Mouse (Mus musculus): ENCODE measurements around the gene Pkhd1. TPM values are rescaled to one million over a fixed set of nuclear protein-coding genes. Genes with fewer than 3 reads are reported as not detected.
"Not testable (repeated sequence)": the region's sequence is repeated elsewhere in the genome, so short reads cannot be mapped to it uniquely, and the experiment has no call there.

The Pkhd1 gene
- total RNA-seq, 2 experiments from 2014 or later: 0.05 to 0.07 TPM

DNA sequence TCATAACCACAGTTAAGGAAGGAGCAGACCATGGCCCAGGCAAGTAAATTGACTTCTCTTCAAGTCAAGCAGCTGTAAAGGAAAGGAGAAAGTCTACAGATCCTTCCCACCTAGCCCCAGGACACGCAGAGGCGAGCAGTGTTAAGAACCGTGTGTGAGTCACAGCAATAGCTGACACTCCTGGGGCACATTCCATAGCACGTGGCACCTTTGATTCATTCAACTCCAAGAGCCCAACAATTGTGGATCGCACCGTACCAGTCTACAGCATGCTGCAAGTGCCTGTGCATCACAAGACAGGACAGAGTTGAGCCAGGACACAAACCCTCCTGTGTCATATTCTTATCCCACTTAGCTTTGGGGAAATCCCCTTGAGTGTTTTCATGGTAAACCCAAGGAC is 306.9 kb downstream of the Pkhd1 start:
- intact Hi-C loops (cut with DNase I): loop anchor here (1.0 kb wide), 2 partner anchors 139 to 202 kb away; no protein-coding TSS in a partner anchor
- DNase-seq (ENCODE audit: low spot score in 2 of 2): no peak

DNA sequence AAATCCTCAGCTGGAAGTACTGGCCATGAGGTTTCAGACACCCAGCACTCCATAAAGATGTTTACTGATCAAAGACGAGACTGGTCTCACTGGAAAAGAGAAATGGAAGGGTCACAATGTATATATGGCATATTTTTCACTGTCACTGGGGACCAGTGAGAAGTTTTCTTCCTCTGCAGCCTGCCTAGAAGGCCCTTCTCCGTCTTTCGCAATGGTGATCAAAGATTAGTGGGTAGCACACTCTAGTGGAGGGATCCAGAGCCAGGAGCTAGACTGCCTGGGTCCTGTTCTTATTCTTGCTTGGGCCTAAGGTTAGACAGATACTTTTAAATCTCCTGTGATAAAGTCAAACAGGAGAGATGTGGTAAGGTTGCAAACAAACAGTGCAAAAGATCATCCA is 311.7 kb downstream of the Pkhd1 start:
- intact Hi-C loops (cut with DNase I): loop anchor here (5.0 kb wide), 1 partner anchor 1099 kb away; the partner anchor contains the start of gene Tfap2b
- DNase-seq (ENCODE audit: low spot score in 2 of 2): no peak

DNA sequence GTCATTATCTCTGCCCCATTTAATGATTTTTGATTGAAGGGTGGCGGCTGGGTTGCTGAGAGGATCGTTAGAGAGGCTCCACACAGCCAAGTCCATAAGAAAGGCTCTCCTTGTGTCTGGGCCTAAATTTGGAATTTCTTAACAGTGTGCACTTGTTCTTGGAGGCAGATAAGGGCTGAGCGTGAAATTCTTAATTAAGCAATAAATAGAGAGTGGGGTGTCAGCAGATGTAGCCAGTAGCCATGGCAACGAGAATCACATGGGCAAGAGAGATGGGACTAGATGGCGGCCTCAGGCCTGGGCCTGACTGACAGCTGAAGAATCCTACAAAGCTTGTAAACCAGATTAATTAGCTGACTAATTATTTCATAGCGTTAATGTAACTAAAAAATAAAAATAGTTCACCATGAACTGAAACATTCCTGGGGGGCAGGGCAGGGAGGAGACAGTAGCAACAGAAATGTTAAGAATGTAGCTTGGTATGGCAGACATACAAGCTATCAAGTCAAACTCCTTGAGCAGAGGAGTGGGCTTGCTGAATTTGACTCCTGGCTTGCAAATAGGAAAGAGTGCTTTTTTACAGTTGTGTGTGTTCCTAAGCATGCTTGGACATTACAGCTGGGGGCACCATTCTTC is 314.8 kb downstream of the Pkhd1 start:
- intact Hi-C loops (cut with DNase I): no loop called here
- peak; percentile 18 to 32 for DNase-seq (ENCODE audit: low spot score in 2 of 2)

DNA sequence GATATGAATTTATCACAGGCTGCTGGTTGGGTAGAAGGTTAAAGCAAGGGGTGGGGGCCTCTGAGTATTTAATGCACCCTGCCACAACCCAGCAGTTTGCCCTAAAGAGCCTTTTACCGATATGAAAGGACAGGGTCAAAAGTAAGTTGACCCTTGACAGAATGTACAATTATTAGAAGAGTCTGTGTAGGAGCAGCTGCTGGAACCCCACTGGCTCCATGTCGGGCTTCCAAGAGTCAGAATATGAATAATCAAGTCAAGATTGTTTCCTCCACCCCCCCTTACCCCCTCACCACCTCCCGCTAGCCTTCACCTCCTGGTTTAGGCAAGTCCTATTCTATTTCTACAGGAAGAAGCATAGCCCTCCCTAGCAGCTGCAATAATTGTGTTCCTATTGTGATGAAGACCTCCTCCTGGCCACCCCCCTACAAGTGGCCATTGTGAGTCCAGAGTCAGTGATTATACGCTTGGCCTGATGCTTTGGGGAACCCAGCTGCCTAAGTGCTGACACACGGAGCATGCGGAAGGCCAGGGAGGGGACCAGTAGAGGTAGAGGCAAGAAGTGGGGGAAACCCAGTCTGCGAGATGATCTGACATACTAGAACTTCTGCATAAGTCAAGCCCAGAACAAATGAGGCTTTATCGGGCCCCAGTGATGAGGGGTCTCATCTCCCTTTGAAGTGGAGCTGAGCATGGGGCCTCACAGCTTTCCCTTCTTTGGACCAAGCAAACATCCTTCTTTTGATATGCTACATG is 315.5 kb downstream of the Pkhd1 start:
- intact Hi-C loops (cut with DNase I): no loop called here

DNA sequence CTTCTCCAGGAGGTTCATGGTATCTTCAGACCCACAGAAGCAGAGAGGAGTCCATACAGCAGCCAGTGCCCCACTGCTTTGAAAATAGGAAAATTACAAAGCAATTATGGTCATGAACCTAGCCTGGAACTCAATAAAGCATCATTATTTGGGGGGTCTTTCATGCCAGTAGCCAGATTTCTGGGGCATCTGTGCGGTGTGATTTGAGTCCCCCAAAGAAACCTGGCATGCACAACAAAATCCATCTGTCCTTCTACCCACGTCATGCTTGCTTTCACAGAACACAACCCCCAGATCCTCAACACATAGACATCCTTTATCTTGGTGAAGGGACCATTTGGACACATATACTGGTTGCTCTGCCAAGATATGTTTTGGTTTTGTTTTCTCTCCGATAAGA is 316.2 kb downstream of the Pkhd1 start:
- intact Hi-C loops (cut with DNase I): no loop called here
- no peak for DNase-seq (ENCODE audit: low spot score in 2 of 2)

More for the DNA sequence above, 315.5 kb downstream of the Pkhd1 start:
- DNase-seq (ENCODE audit: low spot score in 2 of 2): no peak

DNA sequence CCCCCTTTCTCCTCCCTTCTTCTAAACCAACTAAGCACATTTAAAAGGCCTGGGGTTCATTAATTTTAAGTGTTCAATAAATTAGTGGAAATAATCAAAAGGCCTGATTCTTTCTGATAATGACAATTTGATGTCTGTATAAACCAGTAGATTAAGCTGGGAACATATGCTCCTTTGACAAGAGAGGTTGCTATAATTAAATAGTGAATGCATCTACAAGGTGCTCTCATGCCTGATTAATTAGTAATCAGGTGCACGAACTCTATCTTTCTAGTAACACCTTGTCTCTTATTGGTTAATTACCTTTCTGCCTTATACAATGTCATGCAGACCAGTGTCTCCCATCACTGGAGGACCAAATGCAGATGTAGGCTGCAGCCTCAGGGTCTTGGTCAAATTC is 329.2 kb downstream of the Pkhd1 start:
- no peak for DNase-seq (ENCODE audit: low spot score in 2 of 2)
- intact Hi-C loops (cut with DNase I): no loop called here

DNA sequence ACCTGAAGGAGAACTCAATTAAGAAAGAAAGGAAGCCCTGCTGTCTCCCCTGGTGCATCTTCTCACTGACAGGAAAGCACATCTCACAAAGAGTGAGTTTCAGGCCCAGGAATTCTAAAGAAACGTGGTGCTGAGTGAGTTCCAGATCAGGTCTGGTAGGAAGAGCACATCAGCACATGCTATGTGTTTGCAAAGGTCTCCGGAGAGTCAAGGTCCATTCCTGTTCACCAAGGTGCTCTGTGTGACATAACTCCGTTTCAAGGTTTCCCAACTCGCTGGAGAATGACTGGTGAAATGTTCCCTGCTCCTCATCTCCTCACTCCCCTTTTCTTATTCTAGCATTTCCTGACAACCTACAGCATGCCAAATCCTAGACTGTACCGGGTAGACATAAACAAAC is 357.5 kb downstream of the Pkhd1 start:
- intact Hi-C loops (cut with DNase I): no loop called here
- DNase-seq (ENCODE audit: low spot score in 2 of 2): no peak

DNA sequence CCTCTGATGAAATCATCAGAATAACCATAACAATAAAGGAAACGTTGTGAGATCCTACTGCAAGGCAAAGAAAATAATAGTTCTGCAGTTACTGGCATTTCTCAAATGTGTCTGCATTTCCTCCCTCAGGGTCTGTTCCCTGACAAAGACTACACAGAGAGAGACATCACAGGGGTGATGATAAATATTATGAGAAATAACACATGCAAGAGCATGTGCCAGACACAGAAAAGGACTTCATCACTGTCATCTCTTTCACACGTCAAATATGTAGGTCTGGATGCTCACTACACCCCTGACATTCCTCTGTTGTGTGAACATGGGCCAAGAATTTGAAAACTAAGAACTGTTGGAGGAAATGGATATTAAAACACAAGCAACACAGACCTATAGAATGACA is 369.7 kb downstream of the Pkhd1 start:
- DNase-seq (ENCODE audit: low spot score in 2 of 2): no peak
- intact Hi-C loops (cut with DNase I): no loop called here

DNA sequence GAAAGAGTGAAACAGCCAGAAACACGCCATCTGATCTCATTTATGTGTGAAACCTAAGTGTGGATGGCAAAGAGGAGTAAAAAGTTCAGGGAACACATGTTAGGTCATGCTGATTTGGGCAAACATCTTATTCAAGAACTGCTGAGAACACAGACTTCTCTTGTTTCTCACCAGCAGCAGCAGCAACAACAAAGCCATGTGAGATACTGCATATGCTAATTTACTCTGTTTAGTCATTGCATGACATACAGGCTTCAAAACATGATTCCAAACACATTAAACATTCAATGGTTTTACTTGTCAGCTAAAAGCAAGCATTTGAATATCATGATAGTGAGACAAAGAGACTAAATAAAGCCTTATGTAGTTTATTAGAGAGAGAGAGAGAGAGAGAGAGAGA is 401.2 kb downstream of the Pkhd1 start:
- no peak for DNase-seq (ENCODE audit: low spot score in 2 of 2)
- intact Hi-C loops (cut with DNase I): no loop called here

DNA sequence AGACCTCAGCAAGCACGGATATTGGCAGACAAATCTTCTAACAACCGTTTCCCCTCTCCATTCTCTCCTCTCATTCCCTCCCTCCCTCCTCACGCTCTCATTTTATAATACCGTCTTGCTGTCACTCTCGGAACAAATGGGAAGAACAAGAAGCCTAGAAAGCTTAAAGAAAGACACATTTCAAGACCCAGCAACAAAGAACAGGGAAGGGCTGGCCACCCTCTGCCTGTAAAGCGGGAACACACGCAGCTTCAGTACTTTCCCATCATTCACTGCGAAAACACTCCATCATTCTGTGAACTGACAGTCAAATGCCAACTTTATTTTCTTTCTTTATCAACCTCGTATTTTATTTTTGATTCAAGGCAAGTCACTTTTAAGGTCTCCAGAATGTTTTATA is 427.4 kb downstream of the Pkhd1 start:
- intact Hi-C loops (cut with DNase I): no loop called here
- no peak for DNase-seq (ENCODE audit: low spot score in 2 of 2)

DNA sequence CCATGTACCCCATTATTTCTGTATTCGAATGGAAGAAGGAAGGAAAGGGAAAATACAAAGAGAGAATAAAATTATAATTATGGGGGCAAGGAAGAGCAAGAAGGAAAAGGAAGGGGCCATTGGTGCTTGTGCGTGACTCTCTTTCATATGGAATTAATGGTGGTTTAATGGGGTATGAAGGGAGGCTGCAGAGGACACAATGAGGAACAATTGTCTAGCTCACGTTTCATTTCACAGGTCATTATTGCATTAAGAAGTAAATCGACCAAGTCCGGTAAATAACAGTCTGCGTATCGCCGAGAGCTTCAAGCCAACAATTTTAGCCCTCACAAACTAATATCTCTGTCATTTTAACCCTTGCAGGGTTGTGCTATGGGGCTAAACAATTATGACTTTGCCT is 437.7 kb downstream of the Pkhd1 start:
- intact Hi-C loops (cut with DNase I): no loop called here
- no peak for DNase-seq (ENCODE audit: low spot score in 2 of 2)

DNA sequence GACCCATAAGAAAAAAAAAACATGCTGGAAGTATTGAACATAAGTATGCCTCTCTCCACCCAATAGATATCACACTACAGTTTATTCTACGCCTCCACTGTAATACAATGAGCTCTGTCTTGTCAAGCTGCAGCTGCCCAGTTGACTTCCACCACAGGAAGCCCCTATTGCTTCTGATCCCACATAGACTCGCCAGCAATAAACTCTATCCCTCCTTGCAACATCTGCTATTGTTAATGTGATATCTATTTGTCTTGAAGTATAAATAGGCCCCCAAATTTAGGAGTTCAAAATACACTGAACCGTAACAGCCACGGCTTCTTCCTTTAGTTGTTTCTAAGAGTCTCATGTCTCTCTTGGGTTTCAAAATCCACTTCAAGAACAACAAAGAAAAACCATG is 446.7 kb downstream of the Pkhd1 start:
- no peak for DNase-seq (ENCODE audit: low spot score in 2 of 2)
- intact Hi-C loops (cut with DNase I): no loop called here

DNA sequence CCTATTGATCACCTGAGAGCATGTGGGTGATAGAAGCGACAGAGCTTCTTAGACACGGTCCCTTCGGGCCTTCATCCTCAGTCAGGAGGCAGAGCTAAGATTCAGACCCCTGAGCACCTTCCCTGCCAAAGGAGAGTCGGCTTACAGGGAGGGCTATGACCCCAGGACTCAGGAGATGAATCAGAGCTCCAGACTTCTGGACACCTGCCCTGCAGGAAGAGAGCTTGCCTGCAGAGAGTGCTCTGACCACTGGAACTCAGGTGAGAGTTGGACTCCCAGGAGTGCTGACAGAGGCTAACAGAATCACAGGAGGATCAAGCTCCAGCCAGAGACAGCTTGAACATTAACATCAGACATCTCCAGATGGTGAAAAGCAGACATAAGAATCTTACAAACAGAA is 467.2 kb downstream of the Pkhd1 start:
- DNase-seq (ENCODE audit: low spot score in 2 of 2); intact Hi-C loops (cut with DNase I): not testable (repeated sequence)

DNA sequence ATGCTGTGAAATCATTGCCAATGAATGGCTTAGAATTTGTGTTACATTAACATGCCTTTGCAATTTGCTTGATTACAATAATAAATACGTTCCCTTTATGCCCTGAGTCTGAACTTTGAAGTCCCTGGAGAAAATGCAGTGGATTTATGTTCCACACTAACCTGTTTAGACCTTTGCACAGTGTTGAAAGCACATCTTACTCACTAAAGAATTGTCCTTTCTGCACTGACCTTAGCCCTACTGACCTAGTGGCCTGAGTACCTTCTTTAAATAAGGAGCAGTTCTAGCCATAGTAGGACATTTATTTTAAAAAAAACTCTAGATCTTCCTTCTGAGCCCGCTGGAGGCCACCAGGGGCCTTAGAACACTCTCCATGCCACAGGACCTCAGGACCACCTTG is 467.8 kb downstream of the Pkhd1 start:
- intact Hi-C loops (cut with DNase I): no loop called here
- no peak for DNase-seq (ENCODE audit: low spot score in 2 of 2)

DNA sequence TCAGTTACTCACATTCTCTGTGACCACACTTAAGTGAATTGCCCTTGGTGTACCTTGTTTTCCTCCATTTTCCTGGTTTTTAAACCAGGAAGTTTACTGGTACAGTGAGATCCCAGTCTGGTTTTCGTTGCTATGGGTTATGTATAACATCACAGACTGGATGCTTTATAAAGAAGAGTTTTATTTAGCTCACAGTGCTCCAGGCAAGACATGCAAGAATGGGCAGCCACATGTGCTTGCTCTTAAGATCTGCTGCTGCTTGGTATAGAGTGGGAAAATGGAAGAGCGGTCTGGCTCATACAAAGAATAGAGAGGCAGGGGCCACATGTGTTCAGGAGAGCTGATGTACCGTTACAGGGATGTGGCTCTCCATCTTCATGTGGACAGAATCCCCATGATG is 481.7 kb downstream of the Pkhd1 start:
- DNase-seq (ENCODE audit: low spot score in 2 of 2): peak in 1 of 2 experiments; percentile 31
- intact Hi-C loops (cut with DNase I): no loop called here

DNA sequence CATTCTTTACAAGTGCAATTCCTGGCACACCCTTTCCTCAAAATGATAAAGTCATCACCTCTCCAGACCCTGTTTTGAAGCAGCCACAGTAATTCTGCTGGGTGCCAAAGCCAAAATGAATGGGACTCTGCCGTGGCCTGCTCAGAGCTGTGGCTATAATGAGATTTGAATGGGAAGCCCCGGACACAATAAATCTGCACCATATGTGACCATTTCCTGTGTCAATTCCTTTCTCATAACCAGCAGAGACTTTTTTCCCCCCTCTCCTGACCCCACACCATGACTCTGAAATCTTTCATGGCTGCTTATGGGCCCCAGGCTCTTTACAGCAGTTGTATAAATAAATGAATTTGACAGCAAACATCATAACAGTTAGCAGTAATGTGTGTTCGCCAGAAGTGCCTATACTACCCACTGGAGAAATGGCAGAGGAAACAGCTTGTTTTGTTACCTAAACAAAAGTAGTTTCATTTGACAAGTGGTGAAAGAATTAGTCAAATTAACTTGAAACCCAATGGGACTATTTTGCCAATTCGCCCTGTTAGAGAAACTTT is 482.7 kb downstream of the Pkhd1 start:
- DNase-seq (ENCODE audit: low spot score in 2 of 2): no peak
- intact Hi-C loops (cut with DNase I): no loop called here

DNA sequence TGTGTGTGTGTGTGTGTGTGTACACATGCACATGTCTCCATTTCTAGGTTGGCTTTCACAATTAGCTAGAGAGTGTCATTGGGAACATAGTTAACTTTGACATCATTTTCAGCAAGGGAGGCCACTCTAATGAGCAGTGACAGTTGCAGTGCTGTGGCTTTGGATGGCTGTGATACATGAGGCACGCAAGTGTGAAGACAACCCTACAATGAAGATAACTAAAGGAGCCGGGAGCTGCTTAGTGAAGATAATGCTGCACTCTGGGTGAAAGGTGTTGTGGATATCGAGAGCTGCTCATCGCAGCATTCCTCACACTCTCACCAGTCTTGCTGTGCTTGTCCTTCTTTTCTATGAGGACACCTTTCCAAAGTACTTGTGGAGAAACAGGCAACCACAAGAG is 484.2 kb downstream of the Pkhd1 start:
- intact Hi-C loops (cut with DNase I): no loop called here
- DNase-seq (ENCODE audit: low spot score in 2 of 2): no peak

DNA sequence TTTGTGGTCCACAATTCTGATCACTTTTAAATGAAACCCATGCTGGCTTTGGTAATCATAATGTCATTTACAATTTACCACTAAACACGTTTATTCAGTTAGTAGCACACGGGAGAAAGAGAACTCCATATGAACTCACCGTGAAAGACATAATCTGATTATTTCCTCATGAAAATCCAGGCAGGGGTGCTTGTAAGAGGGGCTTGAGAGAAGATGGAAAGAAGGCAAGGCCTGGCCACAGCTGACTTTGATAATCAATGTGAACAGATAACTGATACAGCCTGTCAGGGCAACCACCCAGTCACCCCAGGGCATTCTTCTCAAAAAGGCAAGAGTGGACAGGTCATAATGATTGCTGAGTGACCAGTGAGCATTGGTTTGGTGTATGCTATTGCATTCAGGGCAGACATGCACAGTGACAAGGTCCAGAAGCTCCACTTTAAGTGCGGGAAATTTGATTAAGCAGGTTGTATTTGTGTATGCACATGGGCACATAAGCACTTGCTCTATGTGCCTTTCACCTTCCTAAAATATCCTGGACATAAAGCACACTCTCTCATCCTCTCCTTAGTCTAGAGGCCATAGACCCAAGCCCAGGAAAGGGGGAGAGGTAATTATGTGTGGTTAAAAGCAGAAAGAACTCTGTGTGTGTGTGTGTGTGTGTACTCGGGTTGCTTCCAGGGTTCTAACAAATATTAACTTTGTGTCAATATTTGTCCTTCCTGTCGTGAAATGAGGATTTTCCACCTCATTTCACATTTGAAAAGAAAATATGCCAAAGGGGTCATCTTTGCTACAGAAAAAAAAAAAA is 485.9 kb downstream of the Pkhd1 start:
- intact Hi-C loops (cut with DNase I): no loop called here
- DNase-seq (ENCODE audit: low spot score in 2 of 2): no peak

DNA sequence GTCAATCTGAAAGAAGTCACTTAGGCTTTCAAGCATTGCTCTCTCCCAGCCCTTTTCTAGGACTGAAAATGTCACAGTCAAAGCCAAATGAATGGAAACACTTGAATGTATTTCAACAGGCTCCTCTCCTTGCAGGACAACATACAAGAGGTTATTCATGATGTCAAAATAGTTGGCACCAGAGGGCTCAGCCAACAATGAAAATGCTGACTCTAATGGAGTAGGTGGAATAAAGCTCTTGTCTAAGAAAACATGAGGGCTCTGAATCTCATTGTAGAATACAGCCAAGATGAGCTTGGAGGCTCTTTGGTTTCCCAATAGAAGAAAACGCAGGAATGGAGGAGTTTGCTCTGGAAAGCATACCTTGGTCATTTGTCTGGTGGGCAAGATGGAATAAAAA is 500.5 kb downstream of the Pkhd1 start:
- intact Hi-C loops (cut with DNase I): no loop called here
- no peak for DNase-seq (ENCODE audit: low spot score in 2 of 2)

DNA sequence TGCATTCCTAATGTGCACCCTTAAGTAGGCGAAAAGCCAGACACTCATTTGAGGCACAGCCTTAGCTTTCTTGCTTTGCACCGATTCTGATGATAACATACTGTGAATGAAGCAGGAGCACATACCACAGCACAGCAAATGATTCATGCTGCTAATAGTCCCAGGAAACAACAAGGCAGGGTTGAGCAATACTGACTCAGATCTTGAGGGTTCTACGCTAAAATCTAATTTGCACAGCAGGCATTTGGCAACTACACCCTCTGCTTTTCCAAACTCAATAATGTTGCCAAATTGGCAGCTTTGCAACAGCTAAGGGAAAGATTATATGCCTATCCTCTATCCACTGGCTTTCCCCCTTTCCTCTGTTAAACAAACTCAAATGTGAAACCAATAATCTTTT is 548.1 kb downstream of the Pkhd1 start:
- peak; percentile 3 to 51 for DNase-seq (ENCODE audit: low spot score in 2 of 2)
- intact Hi-C loops (cut with DNase I): no loop called here
